Mouse (Mus musculus) bone marrow, adult 2 months (tissue): Measurements from ENCODE around the gene Atr.

Source experiments
- CTCF ChIP-seq: fragments of 200-500 bp; IDR thresholded peaks from 2 replicates; pipeline ENCODE4 v1.5.1; 2011; ENCODE audit warnings: low read length, control low read depth; ENCODE audit not compliant: control insufficient read depth, insufficient read depth
- POLR2A ChIP-seq: fragments of 200-500 bp; IDR thresholded peaks from 2 replicates; pipeline ENCODE4 v1.6.1; 2011; ENCODE audit warnings: low read depth, mild to moderate bottlenecking, control low read depth, low read length, borderline replicate concordance; ENCODE audit not compliant: control insufficient read depth

DNA sequence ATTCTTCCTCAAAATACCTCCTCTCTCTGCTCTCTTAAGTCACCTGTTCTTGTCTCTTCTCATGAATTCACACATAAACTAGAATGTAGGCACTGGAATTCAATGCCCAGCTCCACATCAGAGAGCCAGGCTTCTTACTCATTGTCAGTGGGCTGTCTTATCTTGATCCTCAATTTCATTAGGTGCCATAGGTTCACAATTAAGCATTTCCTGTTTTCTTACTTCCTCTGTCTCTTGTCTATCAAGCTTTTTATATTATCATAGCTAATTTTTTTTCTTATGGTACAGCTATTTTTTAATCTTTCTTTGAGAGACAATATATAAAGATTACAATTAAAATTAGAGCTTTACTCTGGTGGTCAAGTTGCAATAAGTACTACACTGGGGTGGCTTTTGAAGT lies 103.7 kb downstream of the Atr start:
- TF ChIP-seq CTCF (no peak), POLR2A (no peak)
